Mouse (Mus musculus) lung, postnatal 0 days (tissue): ENCODE data around the gene 1700017B05Rik.

ENCODE experiments used
- CTCF ChIP-seq: IDR thresholded peaks from 2 replicates; pipeline ENCODE4 v1.5.1; 2016; ENCODE audit warnings: antibody characterized with exemption, mild to moderate bottlenecking
- EP300 ChIP-seq: IDR thresholded peaks from 2 replicates; pipeline ENCODE4 v1.6.1; 2016; ENCODE audit warnings: antibody characterized with exemption, mild to moderate bottlenecking, control low read depth

- no peak for TF ChIP-seq CTCF
- no peak for TF ChIP-seq EP300
Measured at GRCm38 (mm10) chr9:57244106-57244685, 18.2 kb downstream of the 1700017B05Rik start.
